Mouse (Mus musculus): ENCODE results near the gene Ces5a. TPM values are rescaled to one million over a fixed set of nuclear protein-coding genes. Genes with fewer than 3 reads are reported as not detected.

The Ces5a gene
- total and polyA plus RNA-seq, 3 experiments, result not detected

DNA sequence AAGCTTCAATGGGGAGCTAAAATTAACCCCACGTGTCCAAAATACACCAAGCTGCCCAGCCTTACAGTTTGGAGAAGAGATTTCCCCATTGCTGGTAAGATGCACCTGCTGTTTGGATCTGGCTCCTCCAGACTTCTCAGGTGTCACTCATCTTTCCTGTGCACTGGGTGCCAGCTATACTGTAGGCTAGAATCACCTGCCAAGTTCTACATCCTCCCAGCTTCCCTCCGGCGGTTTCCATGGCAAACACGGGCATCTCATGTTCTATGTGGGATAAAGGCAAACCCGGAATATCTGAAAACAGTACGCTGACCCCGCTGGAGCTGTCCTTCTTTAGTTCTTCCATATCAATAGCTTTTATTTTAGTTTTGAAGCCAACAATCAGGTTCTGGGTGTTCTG is 27.9 kb upstream of the Ces5a start:
- no peaks in the 10 kb centered on the region for H3K9me3 ChIP-seq (replicated peaks; ENCODE audit: insufficient read depth, low read length)
- H3K27ac ChIP-seq (ENCODE audit: control insufficient read depth, low read depth, low read length), result no peak overlapping the region
- DNase-seq (ENCODE audit: low read depth, low spot score), result no peak
- no peak for TF ChIP-seq E2F4 (IDR thresholded peaks at IDR 0.05; ENCODE audit: borderline replicate concordance, low read depth, low read length)
- TF ChIP-seq ELF1 (IDR thresholded peaks at IDR 0.05; ENCODE audit: low read depth, low read length), result no peak
- no peak for TF ChIP-seq GATA1 (IDR thresholded peaks at IDR 0.05; ENCODE audit: low read depth, low read length)
- no peak overlapping the region for H3K4me3 ChIP-seq (ENCODE audit: control insufficient read depth in 1 of 2, insufficient read depth in 1 of 2, low read depth in 2 of 2, low read length in 2 of 2)
- H3K9ac ChIP-seq (ENCODE audit: control insufficient read depth, low read depth, low read length, poor library complexity, severe bottlenecking), result no peak overlapping the region
- no peaks in the 10 kb centered on the region for H3K36me3 ChIP-seq (ENCODE audit: control insufficient read depth in 1 of 2, insufficient read depth in 2 of 2, low read length in 2 of 2)
- no peaks in the 10 kb centered on the region for H3K4me1 ChIP-seq (ENCODE audit: control insufficient read depth in 1 of 2, insufficient read depth in 2 of 2, low read length in 2 of 2)
- H3K79me2 ChIP-seq (ENCODE audit: control insufficient read depth, insufficient read depth, low read length, poor library complexity), result no peaks in the 10 kb centered on the region
- no peaks in the 10 kb centered on the region for H3K27me3 ChIP-seq (ENCODE audit: control insufficient read depth in 1 of 2, insufficient read depth in 2 of 2, low read length in 2 of 2)

DNA sequence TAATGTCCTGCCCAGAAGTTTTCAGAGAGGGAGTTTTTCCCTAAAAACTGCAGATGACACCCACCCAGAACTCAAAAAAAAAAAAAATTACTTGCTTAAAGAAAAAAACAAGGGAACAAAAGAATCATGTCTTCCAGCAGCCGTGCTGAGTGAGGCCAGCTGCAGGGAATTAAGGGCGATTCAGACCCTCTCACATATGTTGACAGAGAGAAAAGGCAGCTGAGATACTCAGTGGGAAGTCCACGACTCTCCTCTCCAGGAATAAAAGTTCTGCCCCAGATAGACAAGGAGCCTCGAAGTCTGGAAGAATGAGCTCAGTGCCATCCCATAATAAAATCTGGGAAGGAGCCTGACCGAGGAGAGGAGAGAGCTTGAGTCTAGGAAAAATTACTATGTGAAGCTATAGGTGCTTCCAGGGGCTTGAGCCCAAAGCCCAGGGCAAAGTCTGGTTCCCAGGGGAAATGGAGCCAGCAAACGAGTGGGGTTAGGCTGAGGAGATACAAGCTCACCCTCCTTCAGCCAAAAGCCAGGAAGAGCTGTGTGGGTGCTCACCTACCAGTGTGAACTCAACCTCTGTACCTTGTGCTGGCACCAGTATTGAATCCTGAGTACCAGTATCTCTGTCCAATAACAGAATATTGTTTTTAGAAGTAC is 27.1 kb upstream of the Ces5a start:
- no peak for TF ChIP-seq ZKSCAN1 (IDR thresholded peaks at IDR 0.05; ENCODE audit: low read depth, low read length)
- TF ChIP-seq TAL1 (IDR thresholded peaks at IDR 0.05; ENCODE audit: low read length), result no peak
- no peak for TF ChIP-seq ZNF384 (IDR thresholded peaks at IDR 0.05; ENCODE audit: low read depth, low read length)
- TF ChIP-seq HCFC1 (IDR thresholded peaks at IDR 0.05; ENCODE audit: low read depth, low read length), result no peak
- no peak for TF ChIP-seq TBP (IDR thresholded peaks at IDR 0.05; ENCODE audit: low read depth, low read length)
- no peak for TF ChIP-seq USF1 (IDR thresholded peaks at IDR 0.05; ENCODE audit: low read depth, low read length)
- no peak for TF ChIP-seq POLR2AphosphoS5 (IDR thresholded peaks at IDR 0.05; ENCODE audit: borderline replicate concordance, low read depth, low read length)
- no peak for TF ChIP-seq POLR2A (IDR thresholded peaks at IDR 0.05; ENCODE audit: control insufficient read depth in 1 of 2, insufficient read depth in 1 of 2, low read depth in 1 of 2, low read length in 2 of 2, poor library complexity in 1 of 2)
- TF ChIP-seq USF2 (IDR thresholded peaks at IDR 0.05; ENCODE audit: borderline replicate concordance in 1 of 2, insufficient read depth in 1 of 2, low read depth in 1 of 2, low read length in 2 of 2), result no peak
- TF ChIP-seq CHD2 (IDR thresholded peaks at IDR 0.05; ENCODE audit: low read length), result no peak
- no peak for TF ChIP-seq ETS1 (IDR thresholded peaks at IDR 0.05; ENCODE audit: low read depth, low read length)
- no peak for TF ChIP-seq UBTF (IDR thresholded peaks at IDR 0.05; ENCODE audit: borderline replicate concordance, insufficient read depth, low read depth, low read length)
- TF ChIP-seq MAZ (IDR thresholded peaks at IDR 0.05; ENCODE audit: low read depth, low read length), result no peak
- no peak for TF ChIP-seq JUND (IDR thresholded peaks at IDR 0.05; ENCODE audit: low read depth, low read length)
- TF ChIP-seq MYB (IDR thresholded peaks at IDR 0.05; ENCODE audit: low read depth, low read length), result no peak
- TF ChIP-seq RCOR1 (IDR thresholded peaks at IDR 0.05; ENCODE audit: low read depth, low read length), result no peak
- TF ChIP-seq ELF1 (IDR thresholded peaks at IDR 0.05; ENCODE audit: low read depth, low read length), result no peak
- no peaks in the 10 kb centered on the region for H3K27me3 ChIP-seq (ENCODE audit: control insufficient read depth in 1 of 2, insufficient read depth in 2 of 2, low read length in 2 of 2)
- H3K9ac ChIP-seq (ENCODE audit: control insufficient read depth, low read depth, low read length, poor library complexity, severe bottlenecking), result no peak overlapping the region
- H3K9me3 ChIP-seq (replicated peaks; ENCODE audit: insufficient read depth, low read length), result no peaks in the 10 kb centered on the region
- H3K79me2 ChIP-seq (ENCODE audit: control insufficient read depth, insufficient read depth, low read length, poor library complexity), result no peaks in the 10 kb centered on the region
- no peaks in the 10 kb centered on the region for H3K36me3 ChIP-seq (ENCODE audit: control insufficient read depth in 1 of 2, insufficient read depth in 2 of 2, low read length in 2 of 2)
- no peak overlapping the region for H3K27ac ChIP-seq (ENCODE audit: control insufficient read depth, low read depth, low read length)
- H3K4me1 ChIP-seq (ENCODE audit: control insufficient read depth in 1 of 2, insufficient read depth in 2 of 2, low read length in 2 of 2), result no peaks in the 10 kb centered on the region
- DNase-seq (ENCODE audit: low read depth, low spot score), result no peak
- no peak overlapping the region for H3K4me3 ChIP-seq (ENCODE audit: control insufficient read depth in 1 of 2, insufficient read depth in 1 of 2, low read depth in 2 of 2, low read length in 2 of 2)
